ENCODE assay signal across 9 mouse cellular contexts in genomic region chr14:121059266-121059665, GRCm38 (mm10). TPM values are rescaled to one million over a fixed set of nuclear protein-coding genes. Genes with fewer than 3 reads are reported as not detected.
DNase-seq lines count a peak whose midpoint lies in the region; ATAC-seq lines count a peak whose summit lies in the region.
"Had no signal": no experiment of that assay in that cellular context is flagged by ENCODE, and none has a peak within 500 bp of the region (broad histone marks: within the 10 kb centered on the region; RNA-seq: fewer than 3 reads in every experiment).

No protein-coding gene starts in this region.

- peaks cover 11% of the 10 kb centered on the region; the same call in 1 of the 2 replicates for H3K27me3 ChIP-seq in midbrain, embryonic 12.5 days
- H3K27me3 ChIP-seq in midbrain, embryonic 16.5 days (ENCODE audit: control insufficient read depth, insufficient read depth, low read depth, low read length), result no peaks in the 10 kb centered on the region
- H3K27me3 ChIP-seq in embryonic facial prominence, embryonic 11.5 days (ENCODE audit: control insufficient read depth, insufficient read depth, low read length), result no peaks in the 10 kb centered on the region
- no peaks in the 10 kb centered on the region for H3K27me3 ChIP-seq in heart, embryonic 16.5 days (ENCODE audit: control insufficient read depth, insufficient read depth, low read length)
- H3K27me3 ChIP-seq in limb, embryonic 12.5 days, result no peaks in the 10 kb centered on the region
- no peaks in the 10 kb centered on the region for H3K27me3 ChIP-seq in forebrain, embryonic 14.5 days (replicated peaks; ENCODE audit: control insufficient read depth, insufficient read depth, low read length)
- H3K27me3 ChIP-seq: hindbrain, embryonic 15.5 days had no signal

- H3K9ac ChIP-seq in midbrain, embryonic 12.5 days (replicated peaks), result no peak overlapping the region
- no peak overlapping the region for H3K9ac ChIP-seq in midbrain, embryonic 16.5 days (ENCODE audit: low read depth, low read length)
- no peak overlapping the region for H3K9ac ChIP-seq in embryonic facial prominence, embryonic 11.5 days (replicated peaks; ENCODE audit: low read length)
- H3K9ac ChIP-seq in heart, embryonic 16.5 days (ENCODE audit: low read length), result no peak overlapping the region
- H3K9ac ChIP-seq in limb, embryonic 12.5 days (replicated peaks), result no peak overlapping the region
- H3K9ac ChIP-seq in forebrain, embryonic 14.5 days (ENCODE audit: low read length), result no peak overlapping the region
- H3K9ac ChIP-seq: hindbrain, embryonic 15.5 days had no signal

- no peak overlapping the region for H3K4me3 ChIP-seq in midbrain, embryonic 12.5 days
- H3K4me3 ChIP-seq in midbrain, embryonic 16.5 days (ENCODE audit: low read depth, low read length), result no peak overlapping the region
- H3K4me3 ChIP-seq in embryonic facial prominence, embryonic 11.5 days (ENCODE audit: low read depth, low read length), result no peak overlapping the region
- H3K4me3 ChIP-seq in heart, embryonic 16.5 days (ENCODE audit: low read length), result no peak overlapping the region
- no peak overlapping the region for H3K4me3 ChIP-seq in limb, embryonic 12.5 days (replicated peaks)
- H3K4me3 ChIP-seq in forebrain, embryonic 14.5 days (ENCODE audit: low read depth, low read length), result no peak overlapping the region
- H3K4me3 ChIP-seq: hindbrain, embryonic 15.5 days had no signal

- DNase-seq in embryonic facial prominence, embryonic 11.5 days (ENCODE audit: low spot score), result peak; percentile 31
- no peak for DNase-seq in forebrain, embryonic 14.5 days (ENCODE audit: low spot score)

- no peaks in the 10 kb centered on the region for H3K36me3 ChIP-seq in midbrain, embryonic 12.5 days
- no peaks in the 10 kb centered on the region for H3K36me3 ChIP-seq in midbrain, embryonic 16.5 days (ENCODE audit: control insufficient read depth, insufficient read depth, low read length)
- H3K36me3 ChIP-seq in embryonic facial prominence, embryonic 11.5 days (replicated peaks; ENCODE audit: control insufficient read depth, insufficient read depth, low read depth, low read length), result no peaks in the 10 kb centered on the region
- no peaks in the 10 kb centered on the region for H3K36me3 ChIP-seq in heart, embryonic 16.5 days (ENCODE audit: control insufficient read depth, insufficient read depth)
- peaks cover 9% of the 10 kb centered on the region; the same call in 1 of the 2 replicates for H3K36me3 ChIP-seq in limb, embryonic 12.5 days
- no peaks in the 10 kb centered on the region for H3K36me3 ChIP-seq in forebrain, embryonic 14.5 days (ENCODE audit: control insufficient read depth, insufficient read depth, low read length)
- H3K36me3 ChIP-seq: hindbrain, embryonic 15.5 days had no signal

- no peaks in the 10 kb centered on the region for H3K9me3 ChIP-seq in midbrain, embryonic 12.5 days
- H3K9me3 ChIP-seq in midbrain, embryonic 16.5 days (replicated peaks; ENCODE audit: control insufficient read depth, low read length, poor library complexity, severe bottlenecking), result no peaks in the 10 kb centered on the region
- H3K9me3 ChIP-seq in embryonic facial prominence, embryonic 11.5 days (replicated peaks; ENCODE audit: control insufficient read depth, low read length), result no peaks in the 10 kb centered on the region
- no peaks in the 10 kb centered on the region for H3K9me3 ChIP-seq in heart, embryonic 16.5 days (replicated peaks; ENCODE audit: control insufficient read depth, low read length)
- H3K9me3 ChIP-seq in limb, embryonic 12.5 days, result no peaks in the 10 kb centered on the region
- no peaks in the 10 kb centered on the region for H3K9me3 ChIP-seq in forebrain, embryonic 14.5 days (replicated peaks; ENCODE audit: control insufficient read depth, low read length)
- H3K9me3 ChIP-seq: hindbrain, embryonic 15.5 days had no signal

- peak; percentile 3; the same call in 1 of the 2 replicates for ATAC-seq in midbrain, embryonic 12.5 days (ENCODE audit: low FRiP score, low read depth)
- no peak for ATAC-seq in midbrain, embryonic 16.5 days
- no peak; the same call in 1 of the 2 replicates for ATAC-seq in embryonic facial prominence, embryonic 11.5 days (replicated peaks; ENCODE audit: insufficient number of reproducible peaks, low FRiP score, low TSS enrichment, low read depth)
- peak; percentile 33; the same call in 1 of the 2 replicates for ATAC-seq in heart, embryonic 16.5 days (replicated peaks; ENCODE audit: extremely low read depth, insufficient read depth, low FRiP score)
- peak; percentile 37; the same call in 1 of the 2 replicates for ATAC-seq in limb, embryonic 12.5 days (ENCODE audit: insufficient number of reproducible peaks, insufficient read depth, low FRiP score, low TSS enrichment, low read depth)
- ATAC-seq in forebrain, embryonic 14.5 days, result no peak
- no peak for ATAC-seq in monocyte, adult 5-6 weeks (replicated peaks; ENCODE audit: insufficient number of reproducible peaks, low FRiP score, low TSS enrichment, poor library complexity, severe bottlenecking)
- no peak for ATAC-seq in frontal cortex, adult (ENCODE audit: low TSS enrichment)

- no peak overlapping the region for H3K4me2 ChIP-seq in midbrain, embryonic 12.5 days (replicated peaks)
- no peak overlapping the region for H3K4me2 ChIP-seq in midbrain, embryonic 16.5 days (ENCODE audit: low read length)
- H3K4me2 ChIP-seq in embryonic facial prominence, embryonic 11.5 days (ENCODE audit: low read depth, low read length), result no peak overlapping the region
- H3K4me2 ChIP-seq in heart, embryonic 16.5 days (ENCODE audit: low read depth, low read length), result no peak overlapping the region
- no peak overlapping the region for H3K4me2 ChIP-seq in limb, embryonic 12.5 days
- no peak overlapping the region for H3K4me2 ChIP-seq in forebrain, embryonic 14.5 days (ENCODE audit: low read length)
- H3K4me2 ChIP-seq: hindbrain, embryonic 15.5 days had no signal

- WGBS in midbrain, embryonic 12.5 days, result 23% methylated on average over 10 of the region's 10 CpGs
- WGBS in midbrain, embryonic 16.5 days, result 22% methylated on average over 10 of the region's 10 CpGs
- 28% methylated on average over 10 of the region's 10 CpGs for WGBS in embryonic facial prominence, embryonic 11.5 days
- 39% methylated on average over 10 of the region's 10 CpGs for WGBS in heart, embryonic 16.5 days
- 41% methylated on average over 10 of the region's 10 CpGs for WGBS in limb, embryonic 12.5 days
- WGBS in forebrain, embryonic 14.5 days, result 59% methylated on average over 10 of the region's 10 CpGs

- H3K4me1 ChIP-seq in midbrain, embryonic 12.5 days, result peaks cover 45% of the 10 kb centered on the region
- peaks cover 39% of the 10 kb centered on the region for H3K4me1 ChIP-seq in midbrain, embryonic 16.5 days (ENCODE audit: control insufficient read depth, insufficient read depth, low read length)
- H3K4me1 ChIP-seq in embryonic facial prominence, embryonic 11.5 days (ENCODE audit: control insufficient read depth, insufficient read depth, low read length), result peaks cover 14% of the 10 kb centered on the region
- H3K4me1 ChIP-seq in heart, embryonic 16.5 days (ENCODE audit: control insufficient read depth, insufficient read depth, low read length), result peaks cover 50% of the 10 kb centered on the region
- peaks cover 87% of the 10 kb centered on the region for H3K4me1 ChIP-seq in limb, embryonic 12.5 days (replicated peaks)
- H3K4me1 ChIP-seq in forebrain, embryonic 14.5 days (ENCODE audit: control insufficient read depth, insufficient read depth, low read length), result peaks cover 32% of the 10 kb centered on the region

- no peak overlapping the region for H3K27ac ChIP-seq in midbrain, embryonic 12.5 days (replicated peaks)
- H3K27ac ChIP-seq in midbrain, embryonic 16.5 days (ENCODE audit: low read length), result no peak overlapping the region
- H3K27ac ChIP-seq in embryonic facial prominence, embryonic 11.5 days (replicated peaks; ENCODE audit: low read depth, low read length), result 0 out of 2 replicates have a peak overlapping the region, but pooled peaks have one; percentile 17
- 0 out of 2 replicates have a peak overlapping the region, but pooled peaks have one; percentile 1 for H3K27ac ChIP-seq in heart, embryonic 16.5 days (ENCODE audit: low read length)
- no peak overlapping the region for H3K27ac ChIP-seq in limb, embryonic 12.5 days
- H3K27ac ChIP-seq in forebrain, embryonic 14.5 days (ENCODE audit: low read depth, low read length), result no peak overlapping the region
- H3K27ac ChIP-seq: hindbrain, embryonic 15.5 days had no signal

RNA-seq across cellular contexts. Expression of gene Farp1, which starts 24.3 kb away (rescaled TPM):
- polyA plus RNA-seq in midbrain, embryonic 12.5 days (2016; fragmentation: Nextera tagmentation; extraction: Ambion mirVana), result 26.5 and 27.2 TPM in 2 replicates
- 39.8 and 40.2 TPM in 2 replicates for polyA plus RNA-seq in midbrain, embryonic 16.5 days (2015; fragmentation: Nextera tagmentation; extraction: Ambion mirVana)
- polyA plus RNA-seq in embryonic facial prominence, embryonic 11.5 days (2014; fragmentation: Nextera tagmentation; extraction: Ambion mirVana), result 40.8 and 42.8 TPM in 2 replicates
- 11.6 and 13.0 TPM in 2 replicates for polyA plus RNA-seq in heart, embryonic 16.5 days (2015; fragmentation: Nextera tagmentation; extraction: Ambion mirVana)
- 58.2 and 62.1 TPM in 2 replicates for polyA plus RNA-seq in limb, embryonic 12.5 days (2016; fragmentation: Nextera tagmentation; extraction: Ambion mirVana)
- polyA plus RNA-seq in forebrain, embryonic 14.5 days (2014; fragmentation: Nextera tagmentation; extraction: Ambion mirVana), result 17.4 and 30.3 TPM in 2 replicates
- 0.38 to 4.8 TPM (median 1.9 TPM) in 3 replicates for total RNA-seq in monocyte, adult 5-6 weeks (2017)

Comparison
In these comparisons a context has a peak if more than half of its experiments do, and no peak if none do; other contexts are left out.
1. ATAC-seq: peak in midbrain, embryonic 12.5 days (single experiment), heart, embryonic 16.5 days (single experiment) and limb, embryonic 12.5 days (single experiment); none in midbrain, embryonic 16.5 days (single experiment), embryonic facial prominence, embryonic 11.5 days (single experiment), forebrain, embryonic 14.5 days (single experiment), monocyte, adult 5-6 weeks (single experiment) and frontal cortex, adult (single experiment).
2. H3K27ac ChIP-seq: peak in embryonic facial prominence, embryonic 11.5 days (single experiment) and heart, embryonic 16.5 days (single experiment); none in midbrain, embryonic 12.5 days (single experiment), midbrain, embryonic 16.5 days (single experiment), limb, embryonic 12.5 days (single experiment) and forebrain, embryonic 14.5 days (single experiment).